Mouse (Mus musculus): ENCODE data around the gene Gsc2.

Gsc2 gene

DNA sequence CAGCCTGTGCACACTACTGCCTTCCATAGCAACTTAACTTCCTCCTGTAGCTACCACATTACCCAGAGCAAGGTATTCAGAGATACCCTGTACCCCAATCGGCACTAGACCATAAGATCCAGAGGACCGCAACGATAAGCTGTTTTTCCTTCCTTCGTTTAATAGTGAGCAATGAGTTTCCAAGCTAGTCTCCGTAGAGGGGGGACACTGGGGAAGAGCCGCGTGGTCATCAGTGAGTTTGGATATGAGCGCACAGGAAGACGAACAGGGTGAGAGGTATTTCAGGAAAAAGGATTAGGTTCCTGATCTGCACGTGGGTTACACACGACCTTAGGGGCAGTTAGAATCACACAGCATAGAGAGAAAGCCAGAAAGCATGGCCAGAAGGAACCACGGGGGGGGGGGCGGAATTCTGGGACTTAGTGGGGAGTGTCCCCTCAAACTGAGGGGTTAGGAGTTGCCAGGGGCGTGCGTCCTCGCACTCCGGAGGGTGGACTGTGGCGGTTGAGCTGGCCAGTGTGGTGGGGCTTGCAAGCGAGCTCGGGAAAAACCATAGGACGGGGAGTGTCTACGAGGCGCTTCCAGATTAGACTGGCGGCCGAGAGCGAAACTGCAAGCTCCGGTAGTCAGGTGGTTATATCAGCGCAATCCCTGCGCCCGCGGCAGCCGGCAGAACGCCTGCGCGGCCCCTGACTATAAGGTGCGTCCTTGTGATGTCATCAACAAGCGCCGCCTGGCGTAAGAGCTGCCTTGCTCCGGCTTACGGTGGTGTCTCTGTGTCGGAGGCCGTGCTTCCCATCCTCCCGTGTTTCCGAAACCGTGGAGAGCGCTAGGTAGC lies 6.7 kb upstream of the Gsc2 start:
- DNase-seq: peak; percentile 98

DNA sequence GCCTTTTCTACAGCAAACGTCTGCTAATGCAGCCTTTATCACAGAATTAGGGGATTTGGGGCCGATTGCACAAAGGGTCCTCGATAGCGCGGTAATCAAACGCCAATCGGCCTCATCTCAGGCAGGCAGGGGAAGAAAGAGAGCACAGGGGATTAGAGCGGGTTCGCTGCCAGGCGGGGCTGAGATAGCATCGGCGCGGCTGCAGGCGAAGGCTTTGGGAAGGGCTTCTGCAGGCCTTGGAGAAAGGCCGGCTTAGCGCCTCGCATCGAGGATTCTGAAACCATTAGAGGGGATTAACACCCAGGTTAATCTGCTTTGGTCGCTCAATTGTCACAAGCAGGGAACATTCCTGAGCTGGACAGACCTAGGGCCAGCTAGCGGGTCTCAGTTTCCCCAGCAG lies 5.7 kb upstream of the Gsc2 start:
- no peak for DNase-seq

GRCm38 (mm10) chr16:17911052-17911595 lies 3.7 kb downstream of the Gsc2 start, which contains the start of gene Ess2:
Ess2 (minus strand) TSS chr16:17911348.
- DNase-seq: peak; percentile 90 to 96

GRCm38 (mm10) chr16:17898462-17898861 lies 16.4 kb downstream of the Gsc2 start, which contains the start of the genes Dgcr2 and Tssk2:
Dgcr2 (minus strand) TSS chr16:17898562.
Tssk2 (plus strand) TSS chr16:17898637.
- peak in 1 of 2 experiments; percentile 28 for DNase-seq

- peak in 1 of 2 experiments; percentile 7 for DNase-seq
Observed at GRCm38 (mm10) chr16:17896091-17896490, 18.8 kb downstream of the Gsc2 start.

- no peak for DNase-seq
Observed at GRCm38 (mm10) chr16:17893923-17894322, 20.9 kb downstream of the Gsc2 start, which contains the start of gene Tssk1. Tssk1 (plus strand) TSS chr16:17894223.

DNA sequence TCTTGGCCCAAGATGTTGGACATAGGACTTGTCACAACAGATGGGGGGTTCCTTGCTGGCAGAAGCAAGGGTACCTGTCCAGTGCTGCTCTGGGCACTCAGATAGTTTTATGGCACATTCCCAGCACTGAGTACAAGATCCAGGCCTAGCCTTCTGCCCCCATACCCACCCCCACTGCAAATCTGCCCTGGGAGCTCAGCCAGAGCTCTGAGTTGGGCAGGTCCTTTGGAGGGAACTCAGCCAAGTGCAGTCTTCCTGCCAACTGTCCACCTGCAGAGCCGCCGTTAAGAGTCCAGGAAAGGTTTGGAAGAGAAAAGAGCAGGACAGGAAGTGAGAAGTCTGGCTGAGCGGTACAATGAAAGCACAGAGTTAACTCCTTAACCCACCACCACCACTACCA lies 22.3 kb downstream of the Gsc2 start:
- peak; percentile 87 to 93 for DNase-seq

GRCm38 (mm10) chr16:17891567-17891959 lies 23.3 kb downstream of the Gsc2 start, which contains the start of gene Gm20518:
Gm20518 (minus strand) TSS chr16:17891671.
- DNase-seq: peak; percentile 100

GRCm38 (mm10) chr16:17890917-17891566 lies 23.8 kb downstream of the Gsc2 start:
- peak; percentile 92 to 96 for DNase-seq

- DNase-seq: no peak
Observed at GRCm38 (mm10) chr16:17890342-17890727, 24.5 kb downstream of the Gsc2 start.

DNA sequence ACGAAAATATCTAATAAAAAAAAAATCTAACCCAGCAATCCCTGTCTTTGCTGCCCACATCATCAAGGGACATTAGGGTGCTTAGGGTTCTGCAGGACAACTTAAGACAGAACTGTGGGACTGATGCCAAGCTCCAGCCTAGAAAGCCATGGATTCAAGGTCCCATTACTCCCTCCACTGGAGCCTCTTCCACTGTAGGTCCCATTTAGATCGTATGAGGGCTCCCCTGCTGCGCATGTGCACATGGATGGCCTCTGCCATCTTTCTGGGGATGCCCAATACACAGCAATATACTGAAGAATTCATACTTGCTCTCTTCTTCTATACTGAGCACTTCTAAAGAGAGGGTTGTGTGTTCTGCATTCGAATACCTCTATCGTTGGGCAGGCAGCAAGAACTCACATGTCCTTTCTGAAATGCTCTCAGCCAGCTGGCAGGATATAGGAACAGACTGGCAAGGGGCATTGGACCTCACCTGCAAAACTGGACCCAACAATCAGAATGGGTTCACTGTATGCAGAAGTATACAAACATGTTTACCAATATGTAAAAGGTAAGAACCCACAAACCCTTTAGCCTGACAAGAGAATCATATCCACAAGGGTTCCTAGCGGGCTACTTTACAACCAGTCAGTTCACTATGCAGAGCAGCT lies 25.0 kb downstream of the Gsc2 start:
- DNase-seq: peak in 1 of 2 experiments; percentile 20

DNA sequence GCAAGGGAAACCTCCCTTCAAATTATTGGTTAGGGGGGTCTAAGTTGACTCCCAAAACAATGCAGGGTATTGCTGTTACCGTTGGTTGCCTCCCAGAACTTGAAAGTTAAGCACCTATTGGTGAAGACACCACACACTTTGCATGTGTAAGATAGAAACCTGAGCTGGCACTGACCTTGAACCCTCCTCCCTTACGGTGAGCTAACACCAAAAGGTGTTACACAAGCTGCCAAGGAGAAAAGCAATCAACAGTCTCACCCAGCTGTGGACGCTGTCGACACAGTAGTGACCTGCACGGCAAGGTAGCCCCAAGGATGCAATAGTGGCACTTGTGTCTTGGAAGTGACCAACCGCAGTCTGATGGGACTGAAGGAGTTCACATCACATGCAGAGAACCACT lies 30.7 kb downstream of the Gsc2 start:
- no peak for DNase-seq

- DNase-seq: no peak
Observed at GRCm38 (mm10) chr16:17882196-17882595, 32.7 kb downstream of the Gsc2 start.

DNA sequence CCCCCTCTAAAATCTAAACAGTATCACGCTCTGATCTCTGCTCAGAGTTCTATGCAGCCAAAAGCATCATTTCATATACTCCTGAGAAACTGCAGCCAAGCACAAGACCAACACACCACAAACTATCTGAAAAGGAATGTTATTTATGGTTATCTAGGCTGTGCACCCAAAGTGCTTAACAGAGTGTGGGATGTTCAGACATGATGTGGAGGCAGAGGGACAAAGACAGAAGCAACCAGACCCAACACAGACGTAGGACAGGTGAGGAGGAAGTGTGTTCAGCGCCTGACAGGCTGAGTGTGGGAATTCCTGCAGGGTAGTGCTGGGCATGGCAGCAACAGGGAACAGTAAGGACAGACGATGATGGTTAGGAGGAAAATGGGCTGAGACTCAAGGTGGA lies 35.3 kb downstream of the Gsc2 start:
- no peak for DNase-seq

DNA sequence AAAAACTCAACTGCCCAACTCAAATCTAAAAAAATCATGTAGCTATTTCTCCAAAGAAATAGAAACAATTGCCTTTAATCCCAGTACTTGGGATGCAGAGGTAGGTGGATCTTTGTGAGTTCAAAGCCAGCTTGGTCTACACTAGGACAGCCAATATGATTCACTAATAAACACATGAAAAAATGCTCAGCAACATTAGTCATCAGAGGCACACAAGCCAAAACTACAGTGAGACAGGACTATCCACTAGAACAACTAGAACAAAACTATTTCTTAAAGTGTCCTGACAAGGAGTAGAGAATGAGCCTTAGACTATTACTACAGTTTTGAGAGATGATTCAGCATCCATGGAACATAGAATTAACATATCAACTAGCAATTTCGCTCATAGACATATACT lies 38.8 kb downstream of the Gsc2 start:
- DNase-seq: no peak

DNA sequence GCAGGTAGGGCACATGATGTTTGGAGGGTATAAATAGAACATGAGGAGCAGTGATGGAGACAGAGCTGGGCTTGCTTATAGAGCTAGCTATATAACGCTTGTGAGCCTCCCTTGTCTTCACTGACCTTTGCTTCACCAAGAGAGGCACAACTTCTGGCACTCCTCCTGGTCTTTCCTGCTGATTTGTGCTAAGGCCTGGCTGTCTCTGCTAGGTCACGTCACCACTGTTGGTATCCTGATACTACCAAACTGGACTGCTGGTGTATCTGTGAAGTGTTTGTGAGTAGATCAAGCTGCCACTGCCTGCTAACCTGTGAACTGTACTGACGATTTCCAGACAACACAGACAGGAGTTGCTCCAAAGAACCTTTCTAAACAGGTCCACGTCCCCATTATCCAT lies 39.7 kb downstream of the Gsc2 start:
- DNase-seq: no peak

- DNase-seq: no peak
Observed at GRCm38 (mm10) chr16:17872995-17873394, 41.9 kb downstream of the Gsc2 start.

DNA sequence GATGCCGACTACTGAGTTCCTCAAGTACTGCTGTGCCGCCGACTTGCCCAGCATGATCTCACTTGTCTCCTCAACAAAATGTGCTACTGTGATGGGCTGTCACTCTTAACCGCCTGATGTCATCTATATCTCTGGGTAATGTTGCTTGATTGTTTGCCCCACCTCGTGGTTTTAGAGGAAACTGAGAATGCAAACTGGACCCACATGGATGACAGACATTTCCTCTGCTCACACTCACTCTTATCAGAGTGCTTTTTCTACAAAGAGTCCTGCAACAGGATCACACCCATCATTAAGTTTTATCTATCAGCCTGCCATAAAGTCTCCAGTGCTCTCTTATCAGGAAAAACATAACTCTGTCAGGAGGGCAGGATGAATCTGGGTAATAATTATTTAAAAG lies 43.6 kb downstream of the Gsc2 start:
- no peak for DNase-seq

DNA sequence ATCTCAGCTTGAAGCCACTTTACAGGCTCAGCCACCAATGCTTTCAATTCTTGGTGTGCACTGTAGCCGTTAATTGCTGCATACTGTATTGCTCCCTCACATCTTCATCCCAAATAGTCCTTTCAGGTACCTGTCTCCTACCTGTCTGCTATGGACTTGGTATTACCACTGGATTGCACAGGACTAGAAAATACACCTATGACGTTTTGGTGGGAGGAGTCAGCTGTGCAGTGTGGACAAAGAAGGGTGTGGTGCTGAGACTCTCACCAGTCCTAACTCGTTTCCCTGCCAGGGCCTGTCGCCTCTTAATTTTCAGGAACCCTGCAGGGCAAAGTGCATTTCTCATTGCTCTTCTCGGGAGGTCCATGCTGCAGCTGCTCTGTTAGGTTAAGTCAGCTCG lies 49.1 kb downstream of the Gsc2 start:
- peak; percentile 50 to 65 for DNase-seq

- no peak for DNase-seq
Observed at GRCm38 (mm10) chr16:17865293-17865692, 49.6 kb downstream of the Gsc2 start.

Data from kidney, postnatal 25 days (tissue).